In the genomic region with DNA sequence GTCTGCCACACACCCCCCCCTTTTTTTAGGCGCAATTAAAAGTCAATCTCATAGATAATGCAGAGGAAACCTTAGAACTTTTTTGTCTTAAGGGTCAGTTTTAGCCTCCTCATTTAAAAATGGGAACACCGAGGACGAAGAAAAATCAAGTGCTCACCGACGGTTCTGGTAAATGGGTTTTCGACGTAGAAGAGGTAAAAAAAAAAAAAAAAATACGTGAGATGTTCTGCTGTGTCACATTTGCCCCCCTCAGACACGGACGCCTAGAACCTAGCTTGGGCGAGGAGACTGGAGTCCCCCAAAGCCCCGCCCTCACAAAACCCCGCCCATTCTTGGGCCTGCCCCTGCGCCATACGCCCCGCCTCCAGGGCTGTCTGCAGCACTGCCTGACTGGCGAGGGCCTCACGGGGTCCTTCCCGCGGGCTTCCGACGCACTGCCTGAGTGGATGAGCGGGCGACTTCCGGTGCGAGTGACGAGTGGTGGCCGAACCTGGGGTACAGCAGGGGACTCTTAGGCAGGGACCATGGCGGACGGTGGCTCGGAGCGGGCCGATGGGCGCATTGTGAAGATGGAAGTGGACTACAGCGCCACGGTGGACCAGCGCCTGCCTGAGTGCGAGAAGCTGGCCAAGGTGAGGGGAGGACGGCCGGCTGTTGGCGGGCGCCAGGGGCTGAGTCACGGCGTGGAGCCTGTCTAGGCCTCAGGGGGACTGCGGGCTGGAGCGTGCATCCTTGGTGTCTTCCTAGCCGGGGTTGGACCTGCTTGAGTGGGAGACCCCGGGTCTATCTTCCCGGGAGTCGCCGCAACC, we compare ENCODE assay signal across 8 mouse cellular contexts. TPM values are rescaled to one million over a fixed set of nuclear protein-coding genes. Genes with fewer than 3 reads are reported as not detected.
A peak's percentile ranks its signal among the peaks of the same experiment; 100 is the strongest.
DNase-seq lines count a peak whose midpoint lies in the region; ATAC-seq and TF ChIP-seq lines count a peak whose summit lies in the region.

A gene (plus strand): TSS at position 432 of the 809 bp plus-strand sequence.

- DNase-seq in brain, embryonic 14.5 days (ENCODE audit: low read depth): peak; percentile 98
- peak; percentile 82 for DNase-seq in liver, adult 2 months (ENCODE audit: extremely low read depth, low read depth, low spot score)
- DNase-seq in splenic B cell, adult 2 months (ENCODE audit: low read depth, low spot score): peak; percentile 98

- H3K36me3 ChIP-seq in C2C12 (ENCODE audit: control insufficient read depth, insufficient read depth) (peaks cover 14% of the 10 kb centered on the region), myocyte (ENCODE audit: control insufficient read depth, insufficient read depth) (no peaks in the 10 kb centered on the region)
- peaks cover 22% of the 10 kb centered on the region for H3K36me3 ChIP-seq in erythroblast, embryonic 14.5 days (ENCODE audit: control insufficient read depth)
- no peaks in the 10 kb centered on the region for H3K36me3 ChIP-seq in heart, embryonic 11.5 days (ENCODE audit: control insufficient read depth, insufficient read depth, low read length)
- no peaks in the 10 kb centered on the region for H3K36me3 ChIP-seq in kidney, embryonic 16.5 days (ENCODE audit: insufficient read depth, low read length)
- H3K36me3 ChIP-seq in liver, adult 2 months (ENCODE audit: control insufficient read depth, insufficient read depth, low read length): no peaks in the 10 kb centered on the region
- H3K36me3 ChIP-seq in splenic B cell, adult 2 months (ENCODE audit: control insufficient read depth, insufficient read depth, low read length, poor library complexity, severe bottlenecking): no peaks in the 10 kb centered on the region

- peaks cover 49% of the 10 kb centered on the region for H3K79me3 ChIP-seq in C2C12 (ENCODE audit: low read depth)

- H3K4me3 ChIP-seq in C2C12 (ENCODE audit: insufficient read depth, poor library complexity, severe bottlenecking) (peak within 1 kb of the TSS; percentile 96), myocyte (peak within 1 kb of the TSS; percentile 77)
- H3K4me3 ChIP-seq in erythroblast, embryonic 14.5 days (replicated peaks): peak within 1 kb of the TSS; percentile 79
- H3K4me3 ChIP-seq in heart, embryonic 11.5 days (ENCODE audit: low read depth, low read length): peak within 1 kb of the TSS; percentile 96
- H3K4me3 ChIP-seq in kidney, embryonic 16.5 days (ENCODE audit: low read length): peak within 1 kb of the TSS; percentile 97
- peak within 1 kb of the TSS; percentile 78 for H3K4me3 ChIP-seq in liver, adult 2 months (ENCODE audit: insufficient read depth, low read depth, low read length)

- peaks cover 35% of the 10 kb centered on the region for H3K4me1 ChIP-seq in erythroblast, embryonic 14.5 days (ENCODE audit: control insufficient read depth)
- H3K4me1 ChIP-seq in heart, embryonic 11.5 days (ENCODE audit: control insufficient read depth, insufficient read depth, low read length): peaks cover 13% of the 10 kb centered on the region; the same call in 1 of the 2 replicates
- H3K4me1 ChIP-seq in kidney, embryonic 16.5 days (ENCODE audit: insufficient read depth, low read length): peaks cover 16% of the 10 kb centered on the region
- peaks cover 8% of the 10 kb centered on the region; the same call in 1 of the 2 replicates for H3K4me1 ChIP-seq in liver, adult 2 months (ENCODE audit: control insufficient read depth, insufficient read depth, low read length)

- TF ChIP-seq POLR2A in brain, embryonic 14.5 days (IDR thresholded peaks at IDR 0.05; ENCODE audit: borderline replicate concordance, extremely low read depth, insufficient read depth, insufficient read length, poor library complexity, severe bottlenecking): peak; percentile 38; the same call in 1 of the 2 replicates
- peak; percentile 61; the same call in 1 of the 2 replicates for TF ChIP-seq POLR2A in liver, adult 2 months (IDR thresholded peaks at IDR 0.05; ENCODE audit: extremely low read depth, insufficient read depth, low read length)
- peak; percentile 96 for TF ChIP-seq POLR2A in myocyte (IDR thresholded peaks at IDR 0.05; ENCODE audit: insufficient read length, low read depth)

- H3K79me2 ChIP-seq in C2C12 (ENCODE audit: control insufficient read depth, insufficient read depth): peaks cover 51% of the 10 kb centered on the region
- peaks cover 25% of the 10 kb centered on the region for H3K79me2 ChIP-seq in liver, adult 2 months (ENCODE audit: control insufficient read depth, insufficient read depth, low read length)
- peaks cover 49% of the 10 kb centered on the region for H3K79me2 ChIP-seq in myocyte (ENCODE audit: control insufficient read depth, insufficient read depth)

- ATAC-seq in heart, embryonic 11.5 days (replicated peaks; ENCODE audit: insufficient number of reproducible peaks, low FRiP score, low TSS enrichment): peak; percentile 96
- ATAC-seq in kidney, embryonic 16.5 days (ENCODE audit: low FRiP score, low TSS enrichment): peak; percentile 99

- no peak for TF ChIP-seq CTCF in C2C12 (IDR thresholded peaks at IDR 0.05; ENCODE audit: control insufficient read depth, insufficient read depth, insufficient read length)
- TF ChIP-seq CTCF in brain, embryonic 14.5 days (IDR thresholded peaks at IDR 0.05; ENCODE audit: borderline replicate concordance, extremely low read depth, insufficient read depth, insufficient read length): no peak
- TF ChIP-seq CTCF in liver, adult 2 months (IDR thresholded peaks at IDR 0.05; ENCODE audit: low read depth, low read length): no peak

- H3K27me3 ChIP-seq in C2C12 (ENCODE audit: control insufficient read depth, insufficient read depth, insufficient read length): no peaks in the 10 kb centered on the region
- H3K27me3 ChIP-seq in erythroblast, embryonic 14.5 days (ENCODE audit: control insufficient read depth): no peaks in the 10 kb centered on the region
- H3K27me3 ChIP-seq in heart, embryonic 11.5 days (ENCODE audit: control insufficient read depth, insufficient read depth, low read length): no peaks in the 10 kb centered on the region
- no peaks in the 10 kb centered on the region for H3K27me3 ChIP-seq in kidney, embryonic 16.5 days (ENCODE audit: insufficient read depth, low read length)
- H3K27me3 ChIP-seq in liver, adult 2 months (ENCODE audit: control insufficient read depth, insufficient read depth, low read length): no peaks in the 10 kb centered on the region
- no peaks in the 10 kb centered on the region for H3K27me3 ChIP-seq in myocyte (ENCODE audit: control insufficient read depth, insufficient read depth, insufficient read length)
- H3K27me3 ChIP-seq in splenic B cell, adult 2 months (ENCODE audit: control insufficient read depth, insufficient read depth, low read length, poor library complexity, severe bottlenecking): no peaks in the 10 kb centered on the region

- peak within 1 kb of the TSS; percentile 98 for H3K9ac ChIP-seq in heart, embryonic 11.5 days (ENCODE audit: low read depth, low read length)
- H3K9ac ChIP-seq in kidney, embryonic 16.5 days (replicated peaks; ENCODE audit: low read length): peak within 1 kb of the TSS; percentile 97
- peak within 1 kb of the TSS; percentile 91 for H3K9ac ChIP-seq in liver, adult 2 months (ENCODE audit: low read depth, low read length)

- H3K9me3 ChIP-seq in erythroblast, embryonic 14.5 days (ENCODE audit: control insufficient read depth, low read length): no peaks in the 10 kb centered on the region
- H3K9me3 ChIP-seq in heart, embryonic 11.5 days (replicated peaks; ENCODE audit: control insufficient read depth, low read length): no peaks in the 10 kb centered on the region
- H3K9me3 ChIP-seq in kidney, embryonic 16.5 days (ENCODE audit: low read length): no peaks in the 10 kb centered on the region

- peak within 1 kb of the TSS; percentile 94 for H3K4me2 ChIP-seq in heart, embryonic 11.5 days
- peak within 1 kb of the TSS; percentile 89 for H3K4me2 ChIP-seq in kidney, embryonic 16.5 days (replicated peaks; ENCODE audit: low read depth, low read length)
- peak within 1 kb of the TSS; percentile 89 for H3K4me2 ChIP-seq in myocyte (ENCODE audit: low read depth)

- H3ac ChIP-seq in C2C12 (ENCODE audit: control insufficient read depth, insufficient read length, low read depth): peak within 1 kb of the TSS; percentile 98
- H3ac ChIP-seq in myocyte (ENCODE audit: control insufficient read depth, insufficient read length): peak within 1 kb of the TSS; percentile 22

- WGBS in heart, embryonic 11.5 days (ENCODE audit: insufficient replicate concordance): under 1% methylated on average over 49 of the region's 51 CpGs
- 1% methylated on average over 50 of the region's 51 CpGs for WGBS in kidney, embryonic 16.5 days
- WGBS in liver, adult 2 months: under 1% methylated on average over 51 of the region's 51 CpGs

- peak within 1 kb of the TSS; percentile 43 for H3K27ac ChIP-seq in heart, embryonic 11.5 days (ENCODE audit: low read depth, low read length)
- peak within 1 kb of the TSS; percentile 77 for H3K27ac ChIP-seq in kidney, embryonic 16.5 days (ENCODE audit: low read length)
- peak within 1 kb of the TSS; percentile 86 for H3K27ac ChIP-seq in liver, adult 2 months (replicated peaks; ENCODE audit: insufficient read depth, low read depth, low read length)

TF ChIP-seq in C2C12, 6 proteins besides CTCF, POLR2A, EP300 and RAD21:
- no peak for TF ChIP-seq USF1 (IDR thresholded peaks at IDR 0.05; ENCODE audit: low read depth)
- peak; percentile 100 for TF ChIP-seq MAX (IDR thresholded peaks at IDR 0.05)
- TF ChIP-seq MYOD1 (IDR thresholded peaks at IDR 0.05; ENCODE audit: control insufficient read depth, insufficient read length, low read depth): no peak

TF ChIP-seq in myocyte, 11 proteins besides CTCF, POLR2A, EP300 and RAD21 (continues in another document):
- TF ChIP-seq USF1 (IDR thresholded peaks at IDR 0.05; ENCODE audit: low read depth) (no peak), REST (IDR thresholded peaks at IDR 0.05; ENCODE audit: insufficient read depth, insufficient read length) (no peak), CEBPB (IDR thresholded peaks at IDR 0.05; ENCODE audit: insufficient read depth, poor library complexity, severe bottlenecking) (no peak), MYOD1 (IDR thresholded peaks at IDR 0.05; ENCODE audit: control insufficient read depth in 1 of 3, insufficient read length in 2 of 3, low read depth in 2 of 3) (no peak), TCF12 (IDR thresholded peaks at IDR 0.05; ENCODE audit: insufficient read depth, poor library complexity, severe bottlenecking) (no peak), POLR2AphosphoS2 (IDR thresholded peaks at IDR 0.05; ENCODE audit: insufficient read length, low read depth) (peak; percentile 94), E2F4 (IDR thresholded peaks at IDR 0.05; ENCODE audit: insufficient read depth) (no peak), MAX (IDR thresholded peaks at IDR 0.05; ENCODE audit: low read depth) (peak; percentile 99)

RNA-seq across cellular contexts. Expression of the gene that starts here (rescaled TPM):
- polyA plus RNA-seq in C2C12 (2012; fragmentation: generic; extraction: Trizol) (77.0 TPM), myocyte (2012; fragmentation: generic; extraction: Trizol) (66.3 TPM)
- 57.9 and 63.5 TPM in 2 replicates for polyA plus RNA-seq in brain, embryonic 14.5 days (2012; rRNA removed)
- polyA plus RNA-seq in erythroblast, embryonic 14.5 days (2012): 2.8 and 4.4 TPM in 2 replicates
- polyA plus RNA-seq in heart, embryonic 11.5 days (2014; fragmentation: Nextera tagmentation; extraction: Ambion mirVana): 178 and 179 TPM in 2 replicates
- 178 and 180 TPM in 2 replicates for polyA plus RNA-seq in kidney, embryonic 16.5 days (2015; fragmentation: Nextera tagmentation; extraction: Ambion mirVana)
- total RNA-seq in liver, adult 2 months (2014; rRNA removed): 53.5 and 54.7 TPM in 2 replicates
- 14.5 and 15.9 TPM in 2 replicates for polyA plus RNA-seq in liver, adult 2 months (2012; rRNA removed)

Comparison
In these comparisons a context has a peak if more than half of its experiments do, and no peak if none do; other contexts are left out.
1. Peak in every context shown above with its lines: DNase-seq, ATAC-seq, H3K4me3 ChIP-seq and H3K27ac ChIP-seq.
2. POLR2A ChIP-seq: peak in every context shown above with its lines; median percentile 96 in myocyte; 61 in liver, adult 2 months; 38 in brain, embryonic 14.5 days.